Mouse (Mus musculus) hindbrain, embryonic 10.5 days (tissue): ENCODE data around the gene Slc25a22. TPM values are rescaled to one million over a fixed set of nuclear protein-coding genes. Genes with fewer than 3 reads are reported as not detected.

Experiments used
- polyA plus RNA-seq: library from polyadenylated mRNA; unstranded; fragments of >200 nt; fragmentation: Nextera tagmentation; extraction: Ambion mirVana; gene quantifications from 2 replicates; pipeline ENCODE4 v1.2.1, GENCODE M21; 2016

Slc25a22 gene
- polyA plus RNA-seq, 1 experiment from 2014 or later = 55.6 TPM

Other genes starting within 250 kb of the Slc25a22 start
- 96.8 and 115 TPM in 2 replicates for gene Hras, start 243.9 kb downstream of the Slc25a22 start, polyA plus RNA-seq
- 14.9 and 17.3 TPM in 2 replicates for gene Lrrc56, start 243.7 kb downstream of the Slc25a22 start, polyA plus RNA-seq
- 3.9 and 4.0 TPM in 2 replicates for gene Lmntd2, start 223.8 kb downstream of the Slc25a22 start, polyA plus RNA-seq
- gene Rassf7, start 222.0 kb downstream of the Slc25a22 start, polyA plus RNA-seq = 58.5 and 59.0 TPM in 2 replicates
- gene Phrf1, start 209.1 kb downstream of the Slc25a22 start, polyA plus RNA-seq = 106 and 108 TPM in 2 replicates
- 1.0 and 1.2 TPM in 2 replicates for gene Irf7, start 171.4 kb downstream of the Slc25a22 start, polyA plus RNA-seq
- 0.32 TPM in 1 of 2 replicates, not detected in the other for gene Cdhr5, start 161.1 kb downstream of the Slc25a22 start, polyA plus RNA-seq
- gene Sct, start 158.8 kb downstream of the Slc25a22 start, polyA plus RNA-seq = 8.2 and 12.3 TPM in 2 replicates
- gene Drd4, start 145.9 kb downstream of the Slc25a22 start, polyA plus RNA-seq = 0.34 and 0.35 TPM in 2 replicates
- gene Deaf1, start 110.2 kb downstream of the Slc25a22 start, polyA plus RNA-seq = 56.8 and 71.6 TPM in 2 replicates
- 53.7 and 57.8 TPM in 2 replicates for gene Tmem80, start 110.2 kb downstream of the Slc25a22 start, polyA plus RNA-seq
- 6.7 and 6.8 TPM in 2 replicates for gene Eps8l2, start 99.0 kb downstream of the Slc25a22 start, polyA plus RNA-seq
- gene Taldo1, start 45.7 kb downstream of the Slc25a22 start, polyA plus RNA-seq = 336 and 378 TPM in 2 replicates
- 45.2 and 49.4 TPM in 2 replicates for gene Gatd1, start 23.8 kb downstream of the Slc25a22 start, polyA plus RNA-seq
- gene Cend1, start 8.4 kb downstream of the Slc25a22 start, polyA plus RNA-seq = 11.5 and 21.9 TPM in 2 replicates
- 21.0 and 23.2 TPM in 2 replicates for gene Pidd1, start 6.1 kb upstream of the Slc25a22 start, polyA plus RNA-seq
- gene Rplp2, start 9.5 kb upstream of the Slc25a22 start, polyA plus RNA-seq = 1,010 and 1,127 TPM in 2 replicates
- 19.3 and 20.3 TPM in 2 replicates for gene Pnpla2, start 17.3 kb upstream of the Slc25a22 start, polyA plus RNA-seq
- 8.1 and 9.1 TPM in 2 replicates for gene Cracr2b, start 23.2 kb upstream of the Slc25a22 start, polyA plus RNA-seq
- gene Cd151, start 29.5 kb upstream of the Slc25a22 start, polyA plus RNA-seq = 26.0 and 29.7 TPM in 2 replicates
- gene Polr2l, start 37.2 kb upstream of the Slc25a22 start, polyA plus RNA-seq = 89.5 and 90.0 TPM in 2 replicates
- 36.3 and 38.6 TPM in 2 replicates for gene Tspan4, start 37.3 kb upstream of the Slc25a22 start, polyA plus RNA-seq
- 24.9 and 30.2 TPM in 2 replicates for gene Chid1, start 102.0 kb upstream of the Slc25a22 start, polyA plus RNA-seq
- gene Ap2a2, start 124.3 kb upstream of the Slc25a22 start, polyA plus RNA-seq = 105 and 108 TPM in 2 replicates
- gene Muc6, start 217.4 kb upstream of the Slc25a22 start, polyA plus RNA-seq = 0.12 and 0.26 TPM in 2 replicates